Mouse (Mus musculus) layer of hippocampus, postnatal 14 days (tissue): ENCODE results near the gene Dph3. TPM values are rescaled to one million over a fixed set of nuclear protein-coding genes. Genes with fewer than 3 reads are reported as not detected.
"Not testable (repeated sequence)": the region's sequence is repeated elsewhere in the genome, so short reads cannot be mapped to it uniquely, and the experiment has no call there.

ENCODE experiments used
- DNase-seq, 2 experiments: peaks; one replicate each; pipeline ENCODE4 v3.0.0; 2021 to 2022; ENCODE audit warnings: low spot score in 2 of 2, mixed read lengths in 1 of 2
- total RNA-seq, 2 experiments: library from RNA; stranded (reverse); gene quantifications; 2 replicates each; pipeline ENCODE4 v1.2.3; 2021

Gene Dph3
- total RNA-seq, 2 experiments from 2014 or later, result 32.9 to 40.7 TPM

DNA sequence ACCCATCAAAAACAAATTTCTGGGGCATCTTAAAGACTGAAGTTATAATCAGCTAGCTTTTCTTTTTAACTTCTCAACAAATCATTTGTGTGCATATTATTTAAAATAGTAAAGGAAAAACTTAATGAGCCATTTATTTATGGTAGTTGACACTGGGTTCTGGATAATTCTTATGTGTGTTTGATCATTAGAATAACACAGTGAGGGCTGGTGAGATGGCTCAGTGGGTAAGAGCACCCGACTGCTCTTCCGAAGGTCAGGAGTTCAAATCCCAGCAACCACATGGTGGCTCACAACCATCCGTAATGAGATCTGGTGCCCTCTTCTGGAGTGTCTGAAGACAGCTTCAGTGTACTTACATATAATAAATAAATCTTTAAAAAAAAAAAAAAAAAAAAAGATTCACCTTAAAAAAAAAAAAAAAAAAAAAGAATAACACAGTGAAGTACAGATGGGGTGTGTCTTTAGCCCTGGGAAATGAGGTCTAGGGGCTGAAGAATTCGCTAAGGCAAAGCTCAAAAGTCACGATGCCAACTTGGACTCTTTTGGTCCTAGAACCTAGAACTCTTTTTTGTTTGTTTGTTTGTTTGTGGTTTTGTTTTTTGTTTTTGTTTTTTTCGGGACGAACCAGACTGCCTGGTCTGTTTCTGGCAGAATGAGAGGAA, 2.2 kb upstream of the Dph3 start:
- DNase-seq, result not testable (repeated sequence)

DNA sequence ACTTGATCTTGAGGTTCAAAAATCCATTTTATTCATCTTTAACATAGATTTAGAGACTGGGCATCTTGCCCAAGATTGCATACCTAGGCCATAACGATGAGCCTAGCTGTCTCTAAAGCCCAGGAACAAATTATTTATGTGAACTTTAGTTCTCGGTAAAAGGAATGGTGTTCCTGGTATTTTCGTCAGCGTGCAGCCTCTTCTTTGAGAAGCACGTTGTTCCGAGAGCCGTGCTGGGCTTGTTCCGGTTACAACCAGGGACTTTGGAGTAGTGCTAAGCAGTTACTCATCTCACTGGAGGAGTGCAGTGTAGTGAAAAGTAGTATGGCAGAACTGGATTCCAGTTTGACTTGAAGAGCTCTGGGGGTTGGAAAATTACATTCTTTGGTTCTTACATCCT, 697 bp upstream of the Dph3 start:
- DNase-seq, result no peak

DNA sequence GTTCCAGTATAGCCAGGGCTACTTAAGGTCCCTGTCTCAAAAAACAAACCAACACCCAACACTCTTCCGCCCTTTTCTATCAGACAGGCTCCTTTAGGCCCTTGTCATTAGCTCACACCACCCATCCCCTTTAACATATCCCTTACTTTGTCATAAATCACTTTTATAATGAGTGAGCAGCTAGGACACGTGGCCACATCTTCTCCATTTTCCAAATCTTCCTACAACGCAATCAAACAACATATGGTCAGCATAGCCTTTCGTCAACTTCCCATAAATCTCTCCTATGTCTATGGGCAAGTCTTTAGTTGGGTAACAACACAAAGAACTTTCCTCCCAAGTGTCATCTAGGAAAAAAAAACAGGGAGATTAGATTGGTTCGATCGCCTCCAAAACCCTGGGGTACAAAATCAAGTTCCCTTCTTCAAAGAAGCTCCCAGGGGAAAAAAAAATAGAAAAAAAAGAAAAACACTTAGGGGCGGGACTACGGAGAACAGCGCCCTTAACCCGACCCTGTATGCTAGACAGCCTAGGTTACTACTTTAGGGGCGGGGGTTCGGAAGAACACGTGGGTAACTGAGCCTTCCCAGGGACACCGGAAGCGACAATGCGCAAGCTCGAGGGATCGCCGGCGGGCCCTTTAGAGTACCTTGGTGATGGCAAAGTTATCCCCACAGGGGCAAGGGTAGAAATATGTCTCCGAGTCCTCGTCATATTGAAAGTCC, 606 bp downstream of the Dph3 start, which contains the start of gene Oxnad1:
Oxnad1 (plus strand) TSS at position 614 of the 725 bp plus-strand sequence.
- no peak for DNase-seq

- DNase-seq, result no peak
Measured at GRCm38 (mm10) chr14:32083466-32083865, 2.1 kb downstream of the Dph3 start.

- no peak for DNase-seq
Measured at GRCm38 (mm10) chr14:32082891-32083290, 2.6 kb downstream of the Dph3 start.

DNA sequence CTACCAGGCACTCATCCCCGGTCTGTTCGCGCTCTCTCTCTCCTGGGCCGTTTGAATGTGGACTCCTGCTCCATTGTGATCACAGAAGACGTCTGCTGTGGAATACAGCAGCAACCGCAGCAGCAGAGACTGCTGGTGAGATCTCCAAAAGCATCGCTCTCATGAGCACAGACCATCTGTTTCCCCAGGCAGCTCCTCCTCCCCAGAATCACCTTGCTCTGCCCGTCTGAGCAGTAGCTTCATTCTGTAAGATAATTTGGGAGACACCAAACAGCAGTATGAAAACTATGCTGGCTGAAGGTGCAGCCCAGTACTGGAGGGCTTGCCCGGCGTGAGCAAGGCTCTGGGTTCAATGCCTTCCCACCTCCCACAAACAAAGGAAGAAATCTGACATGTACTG, 4.5 kb downstream of the Dph3 start:
- no peak for DNase-seq

DNA sequence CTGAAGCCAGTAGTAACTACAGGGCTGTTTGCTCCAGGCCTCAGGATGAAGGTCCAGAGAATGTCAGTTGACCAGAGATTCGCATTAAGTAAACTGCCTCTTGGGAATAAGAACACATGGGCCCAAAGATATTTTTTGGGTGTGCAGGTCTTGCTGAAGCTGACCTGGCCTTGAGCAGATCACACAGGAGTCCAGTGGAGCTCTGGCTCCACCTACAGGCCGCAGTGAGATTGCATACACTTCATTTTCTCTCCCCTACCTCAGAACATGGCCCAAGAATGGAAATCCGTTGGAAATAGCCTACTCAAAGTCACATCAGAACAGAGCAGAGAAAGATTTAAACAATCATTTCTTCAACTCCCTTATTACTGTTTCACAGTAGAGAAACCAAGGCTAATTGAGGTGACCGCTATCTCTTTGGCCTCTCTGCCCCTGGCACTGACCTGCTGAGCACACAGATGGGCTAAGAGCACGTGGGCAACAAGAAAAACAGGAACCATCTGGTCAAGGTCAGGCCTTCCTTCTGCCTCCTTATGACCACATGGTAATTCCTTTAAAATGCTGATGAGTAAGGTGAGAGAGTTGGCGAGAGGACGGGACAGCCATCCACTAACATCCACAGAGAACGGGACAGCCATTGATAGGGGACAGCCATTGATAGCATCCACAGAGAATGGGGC, 8.5 kb downstream of the Dph3 start:
- DNase-seq, result peak; percentile 41 to 65

- no peak for DNase-seq
Measured at GRCm38 (mm10) chr14:32073901-32074300, 11.6 kb downstream of the Dph3 start.

- DNase-seq, result peak; percentile 17 to 40
Measured at GRCm38 (mm10) chr14:32073211-32073685, 12.3 kb downstream of the Dph3 start.

GRCm38 (mm10) chr14:32072807-32073206, 12.7 kb downstream of the Dph3 start:
- no peak for DNase-seq

GRCm38 (mm10) chr14:32061398-32061797, 24.1 kb downstream of the Dph3 start:
- no peak for DNase-seq

- DNase-seq, result no peak
Measured at GRCm38 (mm10) chr14:32057664-32058063, 27.9 kb downstream of the Dph3 start.

GRCm38 (mm10) chr14:32056675-32057074, 28.9 kb downstream of the Dph3 start:
- no peak for DNase-seq

DNA sequence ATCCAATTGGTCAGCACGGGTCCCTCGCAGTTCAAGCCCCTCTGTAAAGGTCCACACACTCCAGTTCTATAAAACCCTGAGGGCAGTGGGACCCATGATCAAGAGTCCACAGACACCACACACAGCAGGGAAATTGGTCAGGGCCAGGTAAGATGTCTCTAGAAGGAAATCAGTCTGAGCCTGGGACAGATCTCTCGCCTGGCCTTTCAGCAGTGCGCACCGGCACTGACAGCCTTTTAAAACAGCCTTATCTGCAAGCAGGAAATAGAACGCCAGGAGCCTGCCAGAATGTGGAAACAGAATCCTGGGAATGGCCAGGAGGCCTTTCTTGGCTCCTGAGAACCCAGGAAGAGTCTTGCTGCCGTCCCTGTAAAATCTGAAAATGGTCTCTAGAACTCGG, 29.7 kb downstream of the Dph3 start:
- DNase-seq, result no peak

DNA sequence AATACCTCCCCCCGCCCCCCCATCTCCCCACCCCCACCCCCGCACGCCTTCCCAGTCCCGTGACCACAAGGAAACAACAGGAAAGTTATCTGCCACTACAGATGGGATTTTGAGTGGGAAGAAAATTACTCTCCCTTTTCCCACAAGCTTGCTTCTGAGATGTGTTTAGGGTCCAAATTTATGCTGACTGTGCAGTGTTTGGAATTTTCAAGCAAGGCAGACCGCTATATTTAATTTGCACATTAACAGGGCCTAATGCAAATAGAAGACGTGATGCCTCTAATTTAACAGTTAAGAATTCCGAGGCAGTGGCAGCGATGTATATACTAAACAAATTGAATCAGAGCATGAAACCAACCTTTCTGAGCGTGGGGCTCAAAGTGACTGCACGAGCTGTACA, 30.7 kb downstream of the Dph3 start:
- no peak for DNase-seq

- no peak for DNase-seq
Measured at GRCm38 (mm10) chr14:32053895-32054294, 31.6 kb downstream of the Dph3 start.

- no peak for DNase-seq
Measured at GRCm38 (mm10) chr14:32050171-32050570, 35.4 kb downstream of the Dph3 start.

DNA sequence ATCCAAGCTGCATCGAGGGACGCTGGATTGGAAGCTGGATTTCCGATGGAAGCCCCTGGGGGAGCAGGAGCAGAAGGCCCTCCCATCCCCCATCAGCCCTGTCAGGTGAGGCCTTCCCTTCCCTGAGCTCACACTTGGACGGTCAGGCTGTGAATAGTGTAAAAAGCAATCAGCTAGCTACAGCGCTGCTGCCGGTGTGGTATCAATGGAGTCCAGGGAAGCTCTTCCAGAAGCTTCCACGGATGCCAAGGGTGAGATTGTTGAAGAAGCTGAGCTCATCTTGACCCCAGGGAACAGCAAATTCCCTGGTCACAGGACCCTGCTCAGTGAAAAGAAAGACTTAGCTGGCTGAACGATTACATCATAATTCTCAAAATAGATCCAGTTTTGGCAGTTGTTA, 39.2 kb downstream of the Dph3 start:
- DNase-seq, result no peak

GRCm38 (mm10) chr14:32042108-32042507, 43.4 kb downstream of the Dph3 start:
- DNase-seq, result no peak

DNA sequence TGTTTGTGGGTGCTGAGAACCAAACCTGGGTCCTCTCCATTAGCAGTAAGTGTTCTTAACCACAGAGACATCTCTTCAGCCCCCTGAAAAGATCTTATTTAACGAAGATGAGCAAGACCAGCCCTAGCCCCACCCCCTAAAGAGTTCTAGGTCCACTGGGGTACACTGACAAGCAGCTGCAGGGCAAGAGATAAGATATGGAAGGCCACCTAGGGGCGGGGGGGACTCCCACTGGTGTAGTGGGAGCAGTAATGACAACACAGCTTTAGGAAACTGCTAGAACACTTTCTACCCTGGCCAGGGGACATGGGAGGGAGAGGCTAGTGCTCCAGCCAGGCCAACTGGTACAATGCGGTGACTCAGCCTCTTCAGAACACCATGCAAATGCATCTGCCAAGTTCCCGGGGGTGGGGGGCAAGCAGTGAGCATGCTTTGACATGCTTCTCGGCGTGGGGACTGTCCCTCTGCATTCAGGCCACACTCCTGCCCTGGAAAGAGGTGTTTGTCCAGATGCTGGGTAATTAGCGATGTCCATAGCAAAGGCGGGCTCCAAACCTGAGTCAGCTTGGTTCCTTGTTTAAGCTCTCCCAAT, 47.8 kb downstream of the Dph3 start:
- DNase-seq, result no peak

- no peak for DNase-seq
Measured at GRCm38 (mm10) chr14:32036482-32036881, 49.0 kb downstream of the Dph3 start.

DNA sequence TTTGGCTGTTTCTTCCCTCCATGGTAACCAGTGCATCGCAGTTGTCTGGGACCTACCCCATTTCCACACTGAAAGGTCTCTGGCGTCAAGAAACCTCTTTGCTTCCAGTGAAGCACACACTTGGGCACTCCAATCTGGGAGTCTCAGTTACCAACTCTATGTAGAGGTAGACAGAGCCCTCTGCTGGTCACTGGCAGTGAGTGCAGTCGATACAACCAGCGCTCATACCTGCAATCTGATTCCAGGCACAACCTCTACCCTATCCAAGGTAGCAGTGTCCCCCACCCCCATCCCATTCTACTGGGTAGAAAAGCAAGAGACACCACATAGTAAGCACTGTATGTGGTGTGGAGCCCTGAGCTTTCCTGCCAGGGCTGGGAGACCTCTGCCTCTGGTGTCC, 53.0 kb downstream of the Dph3 start:
- DNase-seq, result peak; percentile 67 to 85
